Mouse (Mus musculus) hindbrain, embryonic 12.5 days (tissue): ENCODE measurements at regions not wholly inside any gene's neighbourhood (a gene's known extent, or its start where the extent isn't known, plus 50 kb on each side); places are given as distances from the start of the nearest gene placed in this dataset.

Source experiments
- ATAC-seq: fragments of 200-750 bp; cut with Nextera tagmentation; 2 replicates; pipeline ENCODE4 v1.8.0; 2017; ENCODE audit warnings: moderate TSS enrichment; ENCODE audit not compliant: low FRiP score
- H3K27ac ChIP-seq: fragments of 300-500 bp; sonication (generic); 2 replicates; pipeline ENCODE4 v1.5.1; 2016; ENCODE audit warnings: mild to moderate bottlenecking
- H3K27me3 ChIP-seq: fragments of 300-500 bp; sonication (generic); 2 replicates; pipeline ENCODE4 v1.6.1; 2016; ENCODE audit warnings: mild to moderate bottlenecking
- H3K36me3 ChIP-seq: fragments of 300-500 bp; sonication (generic); 2 replicates; pipeline ENCODE4 v1.6.1; 2016; ENCODE audit warnings: mild to moderate bottlenecking
- H3K4me1 ChIP-seq: fragments of 300-500 bp; sonication (generic); 2 replicates; pipeline ENCODE4 v1.6.1; 2016
- H3K4me2 ChIP-seq: fragments of 300-500 bp; sonication (generic); replicated peaks from 2 replicates; pipeline ENCODE4 v1.6.1; 2016; ENCODE audit warnings: mild to moderate bottlenecking
- H3K4me3 ChIP-seq: fragments of 300-500 bp; sonication (generic); 2 replicates; pipeline ENCODE4 v1.5.1; 2016; ENCODE audit warnings: mild to moderate bottlenecking
- H3K9ac ChIP-seq: fragments of 300-500 bp; sonication (generic); 2 replicates; pipeline ENCODE4 v1.6.1; 2016; ENCODE audit warnings: mild to moderate bottlenecking, moderate library complexity
- H3K9me3 ChIP-seq: fragments of 300-500 bp; sonication (generic); replicated peaks from 2 replicates; pipeline ENCODE4 v1.6.1; 2016; ENCODE audit warnings: mild to moderate bottlenecking
- WGBS: fragments of 180-500 bp; shearing (Covaris S2); methylation state at CpG from one replicate; pipeline ENCODE4 v1.1.7; 2016; 5-methylcytosine and 5-hydroxymethylcytosine counted together

- H3K4me1 ChIP-seq = no peaks in the 10 kb centered on the region
- H3K4me2 ChIP-seq = no peak overlapping the region
- 78% methylated on average over 1 of the region's 1 CpGs for WGBS
- ATAC-seq = no peak
- no peak overlapping the region for H3K27ac ChIP-seq
- H3K36me3 ChIP-seq = no peaks in the 10 kb centered on the region
- H3K9ac ChIP-seq = no peak overlapping the region
- H3K9me3 ChIP-seq = no peaks in the 10 kb centered on the region
- H3K4me3 ChIP-seq = no peak overlapping the region
- H3K27me3 ChIP-seq = no peaks in the 10 kb centered on the region
Measured at GRCm38 (mm10) chr16:29147766-29148165, 61.7 kb upstream of the Hrasls start.

DNA sequence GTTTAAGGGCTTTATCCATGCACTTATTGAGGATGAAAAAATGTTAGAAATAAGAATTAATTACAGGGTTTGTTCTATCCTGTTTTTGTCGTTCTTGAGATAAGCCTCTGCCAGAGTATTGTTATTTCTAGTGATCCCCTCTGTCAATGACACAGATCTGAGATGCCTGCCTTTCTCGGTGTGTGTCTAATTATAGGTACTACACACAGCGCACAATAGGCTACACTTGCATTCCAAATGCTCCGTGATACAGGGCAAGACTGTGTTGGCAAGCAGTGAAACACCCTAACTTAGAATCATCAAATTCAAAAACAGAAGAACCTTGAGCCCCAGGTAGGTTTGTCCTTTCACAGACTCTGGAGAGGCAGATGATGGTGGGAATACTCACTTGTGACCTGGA lies 90.3 kb upstream of the Hrasls start:
- H3K4me3 ChIP-seq = no peak overlapping the region
- H3K27me3 ChIP-seq = no peaks in the 10 kb centered on the region
- no peaks in the 10 kb centered on the region for H3K36me3 ChIP-seq
- ATAC-seq = no peak
- no peak overlapping the region for H3K27ac ChIP-seq
- H3K9ac ChIP-seq = no peak overlapping the region
- H3K4me2 ChIP-seq = no peak overlapping the region
- H3K4me1 ChIP-seq = no peaks in the 10 kb centered on the region
- 90% methylated on average over 4 of the region's 4 CpGs for WGBS
- H3K9me3 ChIP-seq = no peaks in the 10 kb centered on the region

DNA sequence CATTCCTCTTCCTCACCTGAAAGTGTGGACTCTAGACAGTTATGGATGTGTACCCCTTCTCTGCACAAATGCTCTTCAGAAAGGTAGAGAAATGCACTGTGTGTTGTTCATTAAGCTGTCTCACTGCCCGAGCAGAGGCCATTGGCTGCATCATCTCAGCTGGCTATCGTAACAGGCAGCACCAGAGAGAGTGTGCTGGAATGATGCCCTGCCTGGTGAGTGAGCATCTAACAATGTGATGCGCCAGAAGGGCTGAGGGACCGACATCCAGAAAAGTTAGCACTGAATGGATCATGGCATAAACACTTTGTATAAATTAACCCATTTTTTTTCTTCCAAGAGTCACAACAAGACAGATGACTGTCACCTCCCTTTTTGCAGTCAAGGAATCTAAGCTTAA lies 112.7 kb upstream of the Hrasls start:
- H3K9me3 ChIP-seq = no peaks in the 10 kb centered on the region

DNA sequence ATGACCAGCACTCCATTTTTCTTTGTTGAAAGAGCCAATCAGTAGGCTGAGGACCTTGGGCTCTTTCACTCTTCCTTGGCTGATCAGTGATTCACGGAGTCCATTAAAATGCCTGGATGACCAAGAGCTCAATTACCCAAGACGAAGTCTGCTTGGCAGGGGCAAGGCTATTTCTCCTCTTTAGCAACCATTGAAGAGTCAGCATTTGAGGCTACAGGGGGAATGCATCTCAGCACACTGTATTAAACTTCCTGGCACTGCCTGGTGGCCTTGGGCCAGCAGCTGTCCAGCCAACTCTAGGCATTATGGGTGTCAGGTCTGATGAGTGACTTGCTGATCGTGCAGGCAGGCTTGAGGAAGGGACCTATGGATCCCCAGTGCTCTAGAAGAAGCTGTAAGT lies 136.5 kb upstream of the Mb21d2 start:
- WGBS = 82% methylated on average over 3 of the region's 3 CpGs
- Histone ChIP-seq H3K27me3 (no peaks in the 10 kb centered on the region), H3K9ac (no peak overlapping the region), H3K4me1 (no peaks in the 10 kb centered on the region), H3K4me2 (no peak overlapping the region), H3K4me3 (no peak overlapping the region), H3K27ac (no peak overlapping the region), H3K36me3 (no peaks in the 10 kb centered on the region), H3K9me3 (no peaks in the 10 kb centered on the region)
- no peak for ATAC-seq

More for the DNA sequence above, 112.7 kb upstream of the Hrasls start:
- H3K27me3 ChIP-seq = no peaks in the 10 kb centered on the region
- no peak overlapping the region for H3K27ac ChIP-seq
- ATAC-seq = no peak
- H3K4me2 ChIP-seq = no peak overlapping the region
- 89% methylated on average over 4 of the region's 4 CpGs for WGBS
- no peak overlapping the region for H3K4me3 ChIP-seq
- H3K36me3 ChIP-seq = no peaks in the 10 kb centered on the region
- H3K4me1 ChIP-seq = no peaks in the 10 kb centered on the region
- H3K9ac ChIP-seq = no peak overlapping the region

DNA sequence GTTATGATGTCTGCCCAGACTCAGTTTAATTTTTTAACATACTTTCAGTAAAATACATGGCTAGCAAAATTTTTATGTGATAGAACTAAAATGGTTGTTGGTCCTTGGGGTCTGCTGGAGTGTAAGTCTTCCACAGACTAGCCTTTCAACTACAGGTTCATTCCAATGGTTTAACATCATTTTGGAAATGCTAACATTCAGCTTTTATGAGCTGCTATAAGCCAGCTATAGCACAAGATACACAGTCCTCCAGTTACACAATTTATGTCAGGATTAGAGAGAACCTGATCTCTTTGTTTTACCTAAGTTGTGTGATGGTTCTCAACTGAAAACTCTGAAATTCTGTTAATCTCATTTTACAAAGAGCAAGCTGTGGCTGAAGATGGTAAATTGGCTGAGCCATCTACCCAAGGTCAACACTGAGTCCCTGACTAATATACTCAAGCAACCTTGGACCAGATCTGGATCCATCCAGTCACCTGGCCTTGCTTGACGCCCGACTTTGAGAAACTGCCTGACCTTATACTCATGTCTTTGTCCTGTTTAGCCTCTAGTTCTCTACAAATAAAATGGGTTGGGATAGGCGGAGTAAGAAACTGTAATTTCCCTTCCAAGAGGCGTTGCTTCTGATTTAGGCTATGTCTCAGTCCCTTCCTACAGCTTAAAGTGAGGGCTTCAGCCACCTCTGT lies 135.8 kb upstream of the Mb21d2 start:
- no peak for ATAC-seq
- 91% methylated on average over 4 of the region's 4 CpGs for WGBS

DNA sequence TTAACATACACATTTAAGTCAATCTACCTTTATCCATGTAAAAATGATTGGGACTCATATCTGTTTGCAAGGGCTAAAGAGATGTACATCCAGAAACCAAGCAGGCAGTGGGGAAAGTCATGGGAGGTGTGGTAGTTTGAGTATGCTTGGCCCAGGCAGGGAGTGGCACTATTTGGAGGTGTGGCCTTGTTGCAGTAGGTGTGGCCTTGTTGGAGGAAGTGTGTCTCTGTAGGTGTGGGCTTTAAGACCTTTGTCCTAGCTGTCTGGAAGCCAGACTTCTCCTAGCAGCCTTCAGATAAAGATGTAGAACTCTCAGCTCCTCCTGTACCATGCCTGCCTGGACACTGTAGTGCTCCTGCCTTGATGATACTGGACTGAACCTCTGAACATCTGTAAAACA lies 133.9 kb upstream of the Mb21d2 start:
- Histone ChIP-seq H3K9me3 (no peaks in the 10 kb centered on the region), H3K4me2 (no peak overlapping the region), H3K36me3 (no peaks in the 10 kb centered on the region), H3K4me1 (no peaks in the 10 kb centered on the region), H3K9ac (no peak overlapping the region), H3K27ac (no peak overlapping the region), H3K27me3 (no peaks in the 10 kb centered on the region), H3K4me3 (no peak overlapping the region)
- ATAC-seq = no peak

More for the DNA sequence above, 135.8 kb upstream of the Mb21d2 start:
- H3K27me3 ChIP-seq = no peaks in the 10 kb centered on the region
- no peak overlapping the region for H3K9ac ChIP-seq
- H3K4me1 ChIP-seq = no peaks in the 10 kb centered on the region
- no peak overlapping the region for H3K4me2 ChIP-seq
- no peaks in the 10 kb centered on the region for H3K36me3 ChIP-seq
- H3K27ac ChIP-seq = no peak overlapping the region
- no peak overlapping the region for H3K4me3 ChIP-seq
- H3K9me3 ChIP-seq = no peaks in the 10 kb centered on the region

GRCm38 (mm10) chr16:29057076-29057475 lies 127.6 kb upstream of the Mb21d2 start:
- Histone ChIP-seq H3K27me3 (no peaks in the 10 kb centered on the region), H3K4me2 (no peak overlapping the region), H3K9ac (no peak overlapping the region), H3K4me3 (no peak overlapping the region), H3K27ac (no peak overlapping the region), H3K9me3 (no peaks in the 10 kb centered on the region), H3K4me1 (no peaks in the 10 kb centered on the region), H3K36me3 (no peaks in the 10 kb centered on the region)
- no peak for ATAC-seq
- 81% methylated on average over 5 of the region's 5 CpGs for WGBS

DNA sequence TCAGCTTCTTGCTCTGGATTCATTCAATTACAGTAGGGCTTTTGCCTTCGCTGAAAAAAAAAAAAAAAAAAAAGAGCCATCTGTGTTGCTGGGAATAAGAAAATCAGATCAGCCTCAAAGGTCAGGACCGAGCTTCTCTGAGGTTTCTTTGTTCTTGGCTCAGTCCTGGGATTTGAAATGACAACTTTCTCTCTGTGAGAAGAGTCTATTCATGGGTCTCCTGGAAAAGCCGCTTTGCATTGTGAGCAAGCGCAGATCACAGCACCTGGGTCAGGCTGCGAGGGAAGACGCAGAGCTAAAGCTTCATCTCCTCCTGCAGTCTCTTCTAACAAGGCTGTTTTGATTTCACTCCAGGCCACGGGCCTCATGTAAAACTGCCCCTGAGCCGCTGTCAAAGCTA lies 125.0 kb upstream of the Mb21d2 start:
- 30% methylated on average over 8 of the region's 8 CpGs for WGBS
- peak; percentile 13; the same call in 1 of the 2 replicates for ATAC-seq
- Histone ChIP-seq H3K27me3 (no peaks in the 10 kb centered on the region), H3K4me3 (no peak overlapping the region), H3K4me1 (no peaks in the 10 kb centered on the region), H3K9me3 (no peaks in the 10 kb centered on the region), H3K27ac (peak overlapping the region; percentile 50; the same call in 1 of the 2 replicates), H3K36me3 (no peaks in the 10 kb centered on the region), H3K4me2 (peak overlapping the region; percentile 17; the same call in 1 of the 2 replicates), H3K9ac (no peak overlapping the region)

DNA sequence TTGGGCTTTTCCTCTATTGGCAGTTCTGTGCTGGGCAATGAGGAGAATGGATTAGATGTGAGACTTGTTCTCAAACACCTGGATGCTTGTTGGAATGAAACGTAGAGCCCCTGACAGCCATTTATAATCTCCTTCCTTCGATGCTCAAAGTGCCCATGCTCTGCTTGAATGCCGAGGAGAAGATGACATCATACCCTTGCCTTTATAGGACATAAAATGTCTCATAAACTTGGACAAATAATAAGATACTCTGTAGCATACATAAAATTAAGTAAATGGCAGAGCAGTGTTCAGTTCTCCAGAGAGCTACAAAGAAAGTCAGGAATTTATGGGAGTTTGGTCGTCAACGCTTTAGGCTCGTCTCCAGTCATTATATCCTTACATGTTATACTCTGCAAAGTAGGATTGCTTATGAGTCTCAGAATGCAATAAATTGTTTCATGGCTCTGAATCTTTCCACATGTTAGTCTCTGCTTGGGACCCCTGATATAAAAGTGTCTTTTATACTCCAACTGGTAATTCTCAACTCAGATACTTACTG lies 117.0 kb upstream of the Mb21d2 start:
- Histone ChIP-seq H3K4me3 (no peak overlapping the region), H3K27ac (no peak overlapping the region), H3K4me1 (no peaks in the 10 kb centered on the region), H3K36me3 (no peaks in the 10 kb centered on the region), H3K4me2 (no peak overlapping the region), H3K9me3 (no peaks in the 10 kb centered on the region), H3K9ac (no peak overlapping the region), H3K27me3 (no peaks in the 10 kb centered on the region)
- WGBS = 91% methylated on average over 6 of the region's 6 CpGs
- no peak for ATAC-seq

GRCm38 (mm10) chr16:29035523-29035922 lies 106.0 kb upstream of the Mb21d2 start:
- Histone ChIP-seq H3K27me3 (no peaks in the 10 kb centered on the region), H3K4me2 (no peak overlapping the region), H3K4me1 (peaks cover 8% of the 10 kb centered on the region; the same call in 1 of the 2 replicates), H3K4me3 (no peak overlapping the region), H3K36me3 (no peaks in the 10 kb centered on the region), H3K9me3 (no peaks in the 10 kb centered on the region), H3K27ac (no peak overlapping the region), H3K9ac (no peak overlapping the region)
- no peak for ATAC-seq
- WGBS = 80% methylated on average over 5 of the region's 5 CpGs

- no peak overlapping the region for H3K9ac ChIP-seq
- WGBS = 37% methylated on average over 16 of the region's 16 CpGs
- no peaks in the 10 kb centered on the region for H3K27me3 ChIP-seq
- H3K27ac ChIP-seq = peak overlapping the region; percentile 62
- H3K36me3 ChIP-seq = no peaks in the 10 kb centered on the region
- peak overlapping the region; percentile 40 for H3K4me2 ChIP-seq
- H3K9me3 ChIP-seq = no peaks in the 10 kb centered on the region
- H3K4me1 ChIP-seq = peaks cover 8% of the 10 kb centered on the region; the same call in 1 of the 2 replicates
- no peak overlapping the region for H3K4me3 ChIP-seq
- ATAC-seq = peak; percentile 89
Measured at GRCm38 (mm10) chr16:29034053-29034794, 104.8 kb upstream of the Mb21d2 start.

GRCm38 (mm10) chr16:29033357-29033756 lies 103.9 kb upstream of the Mb21d2 start:
- Histone ChIP-seq H3K9ac (no peak overlapping the region), H3K27me3 (no peaks in the 10 kb centered on the region), H3K9me3 (no peaks in the 10 kb centered on the region), H3K36me3 (no peaks in the 10 kb centered on the region), H3K27ac (no peak overlapping the region), H3K4me3 (no peak overlapping the region), H3K4me1 (peaks cover 8% of the 10 kb centered on the region; the same call in 1 of the 2 replicates), H3K4me2 (no peak overlapping the region)
- no peak for ATAC-seq
- WGBS = 73% methylated on average over 5 of the region's 5 CpGs
